Mouse (Mus musculus) gastrocnemius, postnatal 36 days (tissue): Measurements from ENCODE around the gene Yrdc. TPM values are rescaled to one million over a fixed set of nuclear protein-coding genes. Genes with fewer than 3 reads are reported as not detected.

Source experiments
- DNase-seq, 2 experiments: peaks; one replicate each; pipeline ENCODE4 v3.0.0; 2022
- intact Hi-C: fragments of 180-260 bp; cut with DNase I; formaldehyde crosslinking; loops from one replicate; pipeline ENCODE4 v1.15.1; 2025
- long read RNA-seq, 2 experiments: library from polyadenylated mRNA; stranded (forward); transcript quantifications; one replicate each; pipeline ENCODE4 v2.0.0; 2021
- total RNA-seq, 2 experiments: library from RNA; stranded (reverse); gene quantifications; 2 replicates each; pipeline ENCODE4 v1.2.3; 2021

Yrdc gene
- 1 to 10 TPM; 6.1 to 9.4 TPM for total RNA-seq
- long read RNA-seq, experiment 1, transcript Yrdc-201 (5 exons, 1,634 nt): major isoform, 19 of 28 reads
- long read RNA-seq, experiment 1, partial matches to known transcripts: 0 of 28 reads
- long read RNA-seq, experiment 1, other reads (novel, unspliced or antisense): 9 of 28 reads
- long read RNA-seq, experiment 2, transcript Yrdc-201 (5 exons, 1,634 nt): major isoform, 18 of 24 reads
- long read RNA-seq, experiment 2, partial matches to known transcripts: 0 of 24 reads
- long read RNA-seq, experiment 2, other reads (novel, unspliced or antisense): 6 of 24 reads

DNA sequence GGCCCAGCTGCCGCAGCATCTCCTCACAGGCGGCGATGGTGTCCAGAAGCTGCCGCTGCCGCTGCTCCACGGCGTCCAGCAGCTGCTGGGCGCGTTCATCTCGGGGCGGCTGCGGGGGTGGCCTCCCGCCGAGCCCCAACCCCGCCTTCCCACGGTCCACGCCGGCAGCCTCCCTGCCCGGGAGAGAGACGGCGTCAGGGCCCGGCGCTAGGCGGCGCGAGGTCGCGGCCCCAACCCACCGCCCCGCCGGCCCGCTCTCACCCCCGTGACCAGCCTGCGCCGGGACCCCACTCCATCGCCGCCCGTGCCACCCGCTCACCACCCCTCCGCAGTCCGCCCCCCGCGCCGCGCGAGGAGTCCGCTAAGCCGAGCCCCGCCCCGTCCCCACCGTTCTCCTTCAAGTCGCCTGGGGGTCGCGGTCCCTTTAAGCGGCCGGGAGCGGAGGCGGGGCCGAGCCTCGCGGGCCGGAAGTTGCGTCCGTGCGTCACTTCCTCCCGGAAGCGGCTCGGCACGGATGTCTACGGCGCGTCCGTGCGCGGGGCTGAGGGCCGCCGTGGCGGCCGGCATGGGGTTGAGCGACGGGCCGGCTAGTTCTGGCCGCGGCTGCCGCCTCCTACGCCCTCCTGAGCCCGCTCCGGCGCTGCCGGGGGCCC, at the start of gene Yrdc:
TSS of gene Yrdc (plus strand) at position 419 of the 653 bp plus-strand sequence.
- DNase-seq: peak; percentile 91 to 93
- intact Hi-C loops: loop anchor here (10.0 kb wide), 1 partner anchor 214 kb away; the partner anchor contains the start of genes Dnali1 and Snip1

DNA sequence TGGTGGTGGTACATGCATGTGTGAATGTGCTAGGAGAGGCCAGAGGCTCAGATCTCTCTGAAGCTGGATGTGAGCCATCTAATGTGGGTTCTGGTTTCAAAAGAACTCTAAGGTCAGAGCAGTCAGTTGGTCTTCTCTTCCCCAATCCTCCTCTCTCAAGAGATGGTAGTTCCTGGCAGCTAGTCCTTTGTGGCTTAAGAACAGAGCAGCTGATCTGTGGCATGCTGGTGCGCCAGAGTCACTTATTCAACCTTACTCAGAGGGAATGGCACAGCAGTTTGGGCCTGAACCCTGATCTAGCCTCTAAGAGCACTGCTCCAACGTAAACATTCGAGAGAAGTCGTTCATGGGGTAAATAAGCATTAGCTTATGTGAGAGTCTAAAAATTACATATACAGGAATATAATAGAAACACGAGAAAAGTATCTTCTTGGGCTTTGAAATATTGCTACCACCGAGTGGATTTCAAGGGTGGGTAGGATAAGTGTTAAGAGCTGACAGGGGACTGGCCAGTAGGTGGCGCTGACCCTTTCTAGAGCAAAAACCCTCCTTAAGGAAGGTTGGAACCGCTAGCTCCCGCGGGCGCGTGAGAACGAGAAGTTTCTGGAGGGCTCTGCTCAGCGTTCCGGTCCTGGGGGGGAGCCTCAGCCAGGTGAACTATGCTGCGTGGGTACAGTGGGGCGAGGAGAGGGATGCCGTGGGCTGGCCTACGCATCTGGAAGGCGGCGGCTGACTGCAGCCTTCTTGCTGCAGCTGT, 48.7 kb upstream of the Yrdc start, which contains the start of gene Mtf1:
TSS of gene Mtf1 (plus strand) at position 553 of the 757 bp plus-strand sequence.
- intact Hi-C loops: loop anchor here (1.0 to 5.0 kb wide), 3 partner anchors 45 to 84 kb away; no protein-coding TSS in a partner anchor
- peak; percentile 81 to 85 for DNase-seq

DNA sequence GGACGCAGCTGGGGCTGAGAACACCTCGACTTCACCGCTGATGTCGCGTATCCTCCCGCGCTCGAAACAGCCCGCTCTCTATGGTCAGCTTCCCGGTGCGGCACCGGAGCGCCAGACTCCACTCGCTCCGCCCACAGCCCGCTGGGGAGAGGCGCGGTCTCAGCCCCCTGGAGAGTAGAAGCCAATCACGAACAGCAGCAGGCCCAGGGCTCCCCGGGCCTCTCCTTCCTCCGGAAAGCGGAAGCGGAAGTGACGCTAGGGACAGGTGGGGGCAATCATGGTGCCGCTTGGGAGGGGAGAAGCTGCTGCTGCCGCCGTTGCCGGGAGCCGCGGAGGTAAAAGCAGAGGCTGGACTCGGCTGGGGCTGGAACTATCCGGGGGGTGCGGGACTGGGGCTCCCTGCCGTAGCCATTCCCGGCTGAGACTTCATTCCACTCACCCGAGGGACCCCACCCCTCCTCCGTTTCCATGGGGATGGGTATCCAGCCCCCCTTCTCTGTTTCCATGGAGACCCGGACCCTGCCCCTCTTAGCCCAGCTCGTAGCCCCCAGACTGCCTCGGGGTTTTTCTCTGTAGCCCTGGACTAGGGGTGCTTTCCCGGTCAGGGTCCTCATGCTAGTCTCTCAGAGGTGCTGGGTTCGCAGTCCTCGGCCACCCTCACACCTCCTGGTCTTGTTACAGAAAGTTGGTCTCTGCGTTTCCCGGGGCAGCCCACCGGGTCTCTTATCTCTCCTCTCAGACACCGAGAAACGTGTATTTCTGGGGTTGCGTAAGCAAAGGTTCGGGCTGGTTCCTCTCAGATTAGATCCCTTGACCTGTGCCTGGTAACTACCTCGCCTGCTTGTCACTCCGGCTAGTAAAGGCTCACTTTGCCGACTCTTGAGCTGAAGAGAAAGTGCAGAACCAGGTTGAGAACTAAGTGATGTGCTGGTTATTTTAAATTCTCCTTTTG, 47.9 kb upstream of the Yrdc start:
- intact Hi-C loops: loop anchor here (1.0 to 5.0 kb wide), 3 partner anchors 44 to 85 kb away; no protein-coding TSS in a partner anchor
- peak; percentile 93 to 97 for DNase-seq

DNA sequence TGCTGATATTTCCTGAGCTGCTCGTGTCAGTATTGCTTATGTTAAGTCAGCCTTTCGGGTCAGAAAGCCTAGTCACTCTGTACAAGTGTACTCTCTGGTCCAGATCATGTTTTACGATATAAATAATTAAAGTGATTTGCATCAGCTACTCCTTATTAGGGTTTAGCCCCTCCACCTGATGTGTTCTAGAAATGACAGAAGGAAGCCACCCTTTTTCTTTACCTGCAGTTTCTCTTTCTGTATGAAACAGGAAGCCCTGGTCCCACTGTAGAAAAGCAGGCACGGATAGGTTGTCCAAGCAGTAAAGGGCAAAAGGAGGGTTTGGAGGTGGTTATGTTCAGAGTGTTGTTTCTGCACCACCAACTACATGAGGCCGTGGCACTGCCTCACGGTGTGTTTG, 47.1 kb upstream of the Yrdc start:
- DNase-seq: no peak
- intact Hi-C loops: loop anchor here (5.0 kb wide), 2 partner anchors 51 to 86 kb away; no protein-coding TSS in a partner anchor

DNA sequence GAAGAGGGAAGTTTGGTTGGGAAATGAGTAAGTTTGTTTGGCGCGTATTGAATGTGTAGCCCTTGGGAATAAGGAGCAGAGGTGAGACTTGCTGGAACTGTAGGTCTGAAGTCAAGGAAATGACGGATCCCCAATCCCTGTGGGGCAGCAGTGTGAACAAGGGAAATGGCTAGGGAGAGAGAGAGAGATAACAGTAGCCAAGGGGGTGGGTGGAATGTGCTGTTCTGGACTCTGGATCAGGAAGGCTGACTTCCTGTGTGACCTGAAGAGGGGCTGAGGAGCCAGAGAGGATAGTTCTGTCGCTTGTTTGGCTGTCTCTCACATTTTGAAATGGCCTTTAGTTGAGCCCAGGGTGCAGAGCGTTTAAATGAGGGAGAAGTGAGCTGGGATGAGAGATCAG, 42.0 kb upstream of the Yrdc start:
- intact Hi-C loops: no loop called here

DNA sequence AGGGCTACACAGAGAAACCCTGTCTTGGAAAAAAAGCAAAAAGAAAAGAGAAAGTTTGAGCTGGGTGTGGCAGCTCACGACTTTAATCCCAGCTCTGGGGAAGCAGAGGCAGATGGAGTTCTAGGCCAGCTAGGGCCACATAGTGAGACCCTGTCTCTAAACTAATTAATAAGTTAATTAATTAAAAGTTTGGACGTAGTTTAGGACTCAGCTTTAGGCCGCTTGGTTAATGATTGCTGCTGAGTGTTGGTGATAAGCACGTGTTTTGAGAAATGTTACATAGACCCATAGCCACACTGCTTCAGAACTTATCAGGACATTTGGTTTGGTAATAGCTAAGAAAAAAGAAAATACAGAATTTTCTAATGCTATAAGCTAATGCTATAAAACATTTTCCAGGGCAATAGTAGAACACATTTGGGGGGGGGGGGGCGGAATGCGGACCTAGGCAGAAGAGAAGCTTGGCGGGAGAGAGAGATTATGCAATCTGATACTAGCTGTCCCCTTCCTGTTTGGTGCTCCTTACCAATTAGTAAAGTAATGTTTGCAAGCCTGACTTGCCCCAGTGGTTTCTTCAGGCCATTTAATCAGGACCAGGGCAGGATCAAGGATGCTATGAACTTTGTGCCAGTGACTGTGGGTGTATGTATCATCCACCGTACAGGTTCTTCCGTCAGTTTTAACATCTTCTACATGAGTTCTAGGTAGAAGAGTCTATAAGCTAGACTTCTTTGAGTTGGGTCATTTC, 41.2 kb upstream of the Yrdc start:
- no peak for DNase-seq
- intact Hi-C loops: no loop called here

More for the DNA sequence above, 42.0 kb upstream of the Yrdc start:
- DNase-seq: no peak

DNA sequence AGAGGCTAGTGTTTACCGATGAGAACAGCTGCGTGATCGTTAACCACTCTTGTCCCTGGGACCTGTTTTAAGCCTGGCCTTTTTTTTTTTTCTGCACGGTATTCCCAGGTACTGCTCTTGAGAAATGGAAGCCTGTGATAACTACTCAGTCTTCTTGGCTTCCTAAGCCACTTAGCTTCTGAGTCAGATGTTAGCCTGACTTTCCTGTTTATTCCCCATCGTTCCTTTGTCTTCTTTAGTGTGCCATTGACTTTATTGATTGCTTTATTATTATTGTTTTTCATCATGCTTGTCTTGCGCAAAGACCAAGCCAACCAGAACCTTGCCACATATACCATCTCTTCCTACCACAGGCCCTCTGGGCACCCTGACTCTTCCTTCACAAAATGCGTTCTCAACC, 40.4 kb upstream of the Yrdc start:
- DNase-seq: no peak
- intact Hi-C loops: no loop called here

DNA sequence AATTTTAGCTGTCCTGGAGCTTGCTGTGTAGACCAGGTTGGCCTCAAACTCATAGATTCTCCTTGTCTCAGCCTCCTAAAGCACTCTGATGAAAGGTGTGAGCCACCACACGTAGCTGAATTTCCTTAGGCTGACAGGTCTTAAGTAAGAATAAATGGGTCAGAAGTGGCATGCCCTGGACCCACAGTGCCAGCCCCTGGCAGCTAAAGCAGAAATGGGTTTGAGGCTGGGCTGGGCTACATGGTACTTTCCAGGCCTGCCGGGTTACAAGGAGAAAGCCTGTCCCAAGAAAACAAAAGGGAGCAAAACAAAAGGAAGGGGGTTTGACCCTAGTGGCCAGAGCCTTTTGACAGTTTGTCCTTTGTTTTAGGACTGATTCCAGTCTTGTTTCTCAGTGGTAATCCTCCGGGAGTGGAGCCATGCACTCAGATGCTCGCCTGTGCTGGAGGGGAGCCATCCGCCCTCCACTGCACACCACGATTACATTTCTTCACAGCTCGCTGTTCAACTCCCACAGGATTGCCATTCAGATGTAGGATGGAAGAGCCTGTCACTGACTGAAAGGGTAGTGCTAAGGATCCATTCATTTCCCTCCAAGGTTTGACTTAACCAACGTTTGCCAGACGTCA, 39.0 kb upstream of the Yrdc start:
- intact Hi-C loops: no loop called here
- DNase-seq: no peak

DNA sequence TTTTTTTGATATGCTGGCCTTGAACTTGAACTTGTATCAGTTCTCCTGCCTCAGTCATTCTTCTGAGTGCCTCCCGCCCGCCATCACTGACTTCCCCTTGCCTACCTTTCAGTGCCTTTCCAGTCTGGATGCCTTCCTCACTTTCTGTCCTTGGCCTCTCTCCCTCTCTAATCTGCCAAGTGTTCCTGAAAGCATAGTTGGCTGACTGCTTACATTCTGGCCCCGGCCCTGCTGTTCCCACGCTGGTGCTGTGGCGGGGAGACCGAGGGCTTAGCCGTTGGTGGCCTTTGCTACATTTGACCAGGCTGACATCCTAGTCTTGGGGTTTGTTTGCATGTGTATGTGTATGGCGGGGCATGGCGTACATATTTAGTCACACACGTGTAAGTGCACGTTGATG, 34.6 kb upstream of the Yrdc start:
- intact Hi-C loops: no loop called here

DNA sequence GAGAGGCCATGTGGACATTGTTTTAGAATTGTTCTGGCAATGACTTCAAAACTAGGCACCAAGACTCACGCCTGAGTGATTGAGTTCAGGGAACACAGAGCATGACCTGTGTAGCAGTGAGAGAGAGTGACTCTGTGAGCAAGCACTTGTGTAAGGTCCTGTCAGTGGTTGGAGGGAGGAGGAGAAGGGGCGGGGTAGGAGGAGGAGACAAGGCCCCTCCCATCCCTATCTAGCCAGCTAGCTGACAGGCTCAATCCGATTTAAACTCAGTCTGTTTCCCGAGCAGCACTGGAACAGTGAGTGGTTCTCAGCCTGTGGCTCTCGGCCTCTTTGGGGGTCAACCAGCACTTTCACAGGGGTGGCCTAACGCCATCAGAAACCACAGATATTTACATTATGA, 32.7 kb upstream of the Yrdc start:
- no peak for DNase-seq
- intact Hi-C loops: no loop called here

More for the DNA sequence above, 34.6 kb upstream of the Yrdc start:
- no peak for DNase-seq

DNA sequence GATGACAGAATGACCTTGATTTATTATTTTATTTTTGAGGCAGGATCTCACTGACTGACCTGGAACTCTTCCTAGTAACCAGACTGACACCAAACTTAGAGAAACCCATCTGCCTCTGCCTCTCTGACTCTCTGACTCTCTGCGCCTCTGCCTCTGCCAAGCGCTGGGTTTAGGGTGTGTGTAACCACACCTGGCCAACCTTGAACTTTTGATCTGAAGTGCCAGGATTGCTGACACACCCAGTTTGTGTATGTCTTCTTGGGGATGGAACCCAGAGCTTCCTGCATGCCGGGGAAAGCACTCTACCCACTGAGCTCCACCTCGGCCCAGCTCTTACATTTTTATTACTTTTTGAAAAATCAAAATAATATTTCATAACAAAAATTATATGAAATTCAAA, 31.6 kb upstream of the Yrdc start:
- intact Hi-C loops: no loop called here
- DNase-seq: no peak

DNA sequence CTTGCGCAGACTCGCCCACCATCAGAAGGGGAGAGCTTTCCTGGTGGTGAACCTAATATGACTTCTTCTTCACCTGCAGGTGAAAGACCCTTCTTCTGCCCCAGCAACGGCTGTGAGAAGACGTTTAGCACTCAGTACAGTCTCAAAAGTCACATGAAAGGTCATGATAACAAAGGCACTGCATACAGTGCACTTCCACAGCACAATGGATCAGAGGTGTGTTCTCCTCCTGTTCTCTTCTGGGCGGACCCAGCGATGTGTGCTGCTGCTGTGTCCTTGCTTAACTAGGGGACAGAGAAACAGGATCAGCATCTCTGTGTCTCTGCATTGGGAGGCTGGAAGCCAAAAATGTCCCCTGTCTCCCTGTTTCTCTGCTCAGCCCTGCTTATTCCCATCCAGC, 25.5 kb upstream of the Yrdc start:
- intact Hi-C loops: no loop called here
- DNase-seq: no peak

DNA sequence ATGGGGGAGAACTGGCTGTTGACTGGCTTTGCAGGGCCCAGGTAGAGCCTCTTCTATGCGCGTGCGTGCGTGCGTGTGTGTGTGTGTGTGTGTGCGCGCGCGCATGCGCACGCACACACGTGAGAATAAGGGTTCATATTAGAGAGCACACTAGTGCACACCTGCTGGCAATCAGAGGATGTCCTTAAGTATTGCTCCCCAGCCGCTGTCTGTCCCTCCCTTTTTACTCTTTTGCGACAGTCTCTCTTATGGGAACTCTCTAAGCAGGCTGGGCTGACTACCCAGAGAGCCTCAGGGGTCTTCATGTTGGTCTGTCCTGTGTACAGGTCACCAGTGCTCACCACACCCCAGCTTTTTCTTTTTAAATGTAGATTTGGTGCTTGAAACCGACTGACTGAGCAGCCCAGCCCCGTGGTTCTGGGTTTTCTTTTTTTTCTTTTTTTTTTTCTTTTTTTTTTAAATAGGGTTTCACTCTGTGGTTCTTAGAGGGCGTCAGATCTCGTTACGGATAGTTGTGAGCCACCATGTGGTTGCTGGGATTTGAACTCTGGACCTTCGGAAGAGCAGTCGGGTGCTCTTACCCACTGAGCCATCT, 25.0 kb upstream of the Yrdc start:
- no peak for DNase-seq
- intact Hi-C loops: no loop called here

DNA sequence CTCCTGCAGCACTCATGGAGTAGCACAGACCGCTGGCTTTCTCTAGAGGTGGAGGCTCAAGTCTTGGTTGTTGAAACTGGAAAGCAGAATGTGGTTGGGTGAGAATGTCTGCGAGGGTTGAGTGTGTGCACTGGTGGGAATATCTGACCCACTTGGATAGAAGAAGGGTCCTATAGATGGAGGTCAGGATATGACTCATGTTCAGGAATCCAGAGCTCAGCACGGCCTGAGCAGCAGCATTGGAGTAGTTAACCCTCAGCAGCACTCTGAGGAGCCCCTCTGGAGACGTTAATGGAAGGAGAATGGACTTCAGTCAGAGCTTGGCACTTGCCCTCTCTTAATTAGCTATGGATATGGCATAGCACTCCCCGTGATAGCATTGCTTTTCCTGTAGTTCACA, 20.8 kb upstream of the Yrdc start:
- no peak for DNase-seq
- intact Hi-C loops: no loop called here

DNA sequence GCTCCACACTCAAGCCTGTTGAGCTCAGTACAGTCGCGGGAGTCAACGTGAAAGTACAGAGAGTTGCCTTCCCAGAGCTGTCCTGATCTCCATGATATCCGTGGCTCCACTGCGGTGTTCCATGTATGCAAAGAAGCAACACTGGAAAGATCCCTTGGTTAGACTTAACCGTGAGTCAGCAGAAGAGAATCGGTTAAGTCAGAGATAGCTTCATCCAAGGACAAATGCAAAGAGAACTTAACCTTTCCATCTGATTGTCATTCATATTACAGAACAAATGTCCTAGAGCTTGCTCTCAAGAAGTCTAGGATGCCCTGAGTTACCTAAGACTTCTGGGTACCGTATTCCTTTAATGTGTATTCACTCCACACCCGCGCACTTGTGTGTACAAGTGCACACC, 17.7 kb upstream of the Yrdc start:
- DNase-seq: no peak
- intact Hi-C loops: no loop called here

DNA sequence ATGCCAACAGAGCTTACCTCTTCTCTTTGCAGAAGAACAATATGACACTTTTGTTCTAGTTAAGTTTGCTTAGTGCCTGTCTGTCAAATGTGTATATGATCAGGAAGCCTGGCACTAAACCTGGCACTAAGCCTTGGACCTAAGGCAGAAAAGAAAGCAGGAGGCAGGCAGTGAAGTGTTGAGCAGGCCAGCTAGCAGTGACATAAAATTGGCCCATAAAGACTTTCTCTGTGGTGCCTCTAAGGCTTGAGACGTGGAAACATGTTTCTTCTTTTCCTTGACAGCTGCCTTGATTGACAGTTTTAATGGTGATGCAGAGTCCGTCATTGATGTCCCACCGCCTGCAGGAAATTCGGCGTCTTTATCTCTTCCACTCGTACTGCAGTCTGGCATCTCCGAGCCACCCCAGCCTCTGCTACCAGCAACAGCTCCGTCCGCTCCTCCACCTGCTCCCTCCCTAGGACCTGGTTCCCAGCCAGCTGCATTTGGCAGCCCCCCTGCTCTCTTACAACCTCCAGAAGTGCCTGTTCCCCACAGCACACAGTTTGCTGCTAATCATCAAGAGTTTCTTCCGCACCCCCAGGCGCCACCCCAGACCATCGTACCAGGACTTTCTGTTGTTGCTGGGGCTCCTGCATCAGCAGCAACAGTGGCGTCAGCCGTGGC, 12.3 kb upstream of the Yrdc start:
- intact Hi-C loops: no loop called here
- no peak for DNase-seq

DNA sequence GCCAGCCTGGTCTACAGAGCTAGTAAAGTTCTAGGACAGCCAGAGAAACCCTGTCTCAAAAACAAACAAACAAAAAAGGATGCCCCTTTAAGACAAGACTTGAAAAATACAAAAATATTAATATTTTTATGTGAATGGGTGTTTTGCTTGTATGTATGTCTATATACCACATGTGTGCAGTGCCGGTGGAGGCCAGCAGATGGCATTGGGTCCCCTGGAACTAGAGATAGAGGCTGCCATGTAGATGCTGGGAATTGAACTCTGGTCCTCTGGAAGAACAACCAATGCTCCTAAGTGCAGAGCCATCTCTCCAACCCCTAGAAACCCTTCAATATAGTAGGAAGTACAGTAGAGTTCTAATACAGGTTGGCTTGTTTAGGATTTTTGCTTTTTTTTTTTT, 9.5 kb upstream of the Yrdc start:
- intact Hi-C loops: no loop called here

DNA sequence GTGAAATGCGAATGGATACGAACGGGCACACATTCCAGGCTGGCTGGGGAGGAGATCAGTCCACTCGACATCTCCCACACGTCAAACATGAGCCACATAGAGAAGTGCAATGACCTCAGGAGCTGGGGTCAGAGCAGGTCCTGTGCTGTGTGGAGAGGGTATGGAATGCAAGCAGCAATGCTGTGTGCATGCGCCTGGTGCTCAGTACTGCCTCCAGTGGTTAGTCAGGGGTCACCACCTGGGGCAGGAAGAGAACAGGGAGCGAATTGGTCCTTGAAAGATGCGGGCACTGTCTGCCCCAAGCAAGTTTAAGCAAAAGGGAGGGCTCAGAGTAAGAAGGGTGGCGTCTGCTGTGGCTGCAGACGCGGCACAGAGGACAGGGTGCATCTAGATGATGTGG, 7.0 kb upstream of the Yrdc start:
- no peak for DNase-seq
- intact Hi-C loops: no loop called here

More for the DNA sequence above, 9.5 kb upstream of the Yrdc start:
- no peak for DNase-seq
